Mouse (Mus musculus): Measurements from ENCODE around the gene Olfr16. TPM values are rescaled to one million over a fixed set of nuclear protein-coding genes. Genes with fewer than 3 reads are reported as not detected.

Olfr16 gene
- not detected in 4 replicates for total RNA-seq (2023; ENCODE audit: inconsistent age)

GRCm38 (mm10) chr1:172950160-172950559 is at the start of gene Olfr16:
Gene Olfr16 (plus strand): TSS chr1:172950409.

Other genes starting within 250 kb of the Olfr16 start
- not detected in 4 replicates for gene Apcs, start 55.4 kb upstream of the Olfr16 start, total RNA-seq (2023; ENCODE audit: inconsistent age)
- gene Olfr1408, start 187.0 kb downstream of the Olfr16 start, total RNA-seq (2023; ENCODE audit: inconsistent age): not detected in 4 replicates
- not detected in 4 replicates for gene Olfr1406, start 240.2 kb downstream of the Olfr16 start, total RNA-seq (2023; ENCODE audit: inconsistent age)
- not detected in 4 replicates for gene Olfr218, start 247.4 kb downstream of the Olfr16 start, total RNA-seq (2023; ENCODE audit: inconsistent age)

All from B cell, adult (primary cell).